8 mouse cellular contexts compared by ENCODE assay signal in the genomic region with DNA sequence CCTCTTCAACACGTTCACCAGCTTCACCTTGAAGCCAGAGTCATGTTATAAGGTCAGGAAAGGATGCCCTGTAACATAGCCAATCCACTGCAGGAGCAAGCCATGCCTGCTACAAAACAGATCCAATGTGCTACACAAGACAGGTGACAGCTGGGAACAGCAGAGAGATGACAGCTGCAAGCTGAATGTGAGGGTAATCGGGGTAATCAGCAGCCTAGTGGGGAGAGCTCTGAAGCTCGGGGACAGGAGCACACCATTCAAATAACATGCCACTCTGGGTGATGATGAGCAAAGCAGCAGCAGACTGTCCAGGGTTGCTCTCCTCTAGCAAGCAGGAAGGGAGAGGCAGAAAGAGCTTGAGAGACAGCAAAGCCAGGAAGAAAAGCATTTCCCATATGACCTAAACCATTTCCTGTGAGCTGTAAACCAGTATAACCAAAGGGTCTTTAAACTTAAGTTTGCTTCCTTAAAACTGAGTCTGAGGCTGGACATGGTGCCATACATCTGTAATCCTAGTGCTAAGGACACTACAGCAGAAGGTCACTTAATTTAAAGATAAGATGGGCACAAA. TPM values are rescaled to one million over a fixed set of nuclear protein-coding genes. Genes with fewer than 3 reads are reported as not detected.
A peak's percentile ranks its signal among the peaks of the same experiment; 100 is the strongest.
DNase-seq lines count a peak whose midpoint lies in the region; ATAC-seq and TF ChIP-seq lines count a peak whose summit lies in the region.

No protein-coding gene starts in this region.

- H3K4me2 ChIP-seq in liver, postnatal 0 days (ENCODE audit: low read depth, low read length), result peak overlapping the region; percentile 82

- peak overlapping the region; percentile 55 for H3K27ac ChIP-seq in liver, postnatal 0 days (ENCODE audit: low read depth)

- peak overlapping the region; percentile 98 for H3K4me3 ChIP-seq in liver, postnatal 0 days (ENCODE audit: low read depth, low read length)

- no peaks in the 10 kb centered on the region for H3K36me3 ChIP-seq in liver, postnatal 0 days (replicated peaks; ENCODE audit: insufficient read depth, low read length)

- peak overlapping the region; percentile 54; the same call in 1 of the 2 replicates for H3K9ac ChIP-seq in liver, postnatal 0 days (replicated peaks)

- ATAC-seq in granulocyte monocyte progenitor cell, adult 5-6 weeks (replicated peaks; ENCODE audit: poor library complexity, severe bottlenecking), result peak; percentile 14
- no peak for ATAC-seq in liver, postnatal 0 days

- WGBS in liver, postnatal 0 days (ENCODE audit: insufficient replicate concordance), result 24% methylated on average over 3 of the region's 3 CpGs

- no peak for TF ChIP-seq EP300 in liver, postnatal 0 days (IDR thresholded peaks at IDR 0.05; ENCODE audit: low read depth)

- no peaks in the 10 kb centered on the region for H3K9me3 ChIP-seq in liver, postnatal 0 days (ENCODE audit: low read length)

- DNase-seq in cerebellum, postnatal 10 days, result peak; percentile 25 to 32
- no peak for DNase-seq in cerebellum, postnatal 25 days
- peak; percentile 80 for DNase-seq in 416B (ENCODE audit: low read depth)
- DNase-seq in liver, postnatal 0 days, result no peak
- no peak for DNase-seq in urinary bladder, adult 18-20 months (ENCODE audit: low spot score in 2 of 2)
- no peak for DNase-seq in frontal cortex, postnatal 36 days (ENCODE audit: low spot score in 2 of 2)
- no peak for DNase-seq in urinary bladder, adult 2 months (ENCODE audit: low spot score)

- H3K27me3 ChIP-seq in liver, postnatal 0 days (ENCODE audit: insufficient read depth, low read length), result no peaks in the 10 kb centered on the region

- no peak for TF ChIP-seq CTCF in liver, postnatal 0 days (IDR thresholded peaks at IDR 0.05; ENCODE audit: low read depth)

- peaks cover 20% of the 10 kb centered on the region for H3K4me1 ChIP-seq in liver, postnatal 0 days (ENCODE audit: insufficient read depth)

RNA-seq across cellular contexts. Expression of gene Bard1, which starts 2.9 kb away (rescaled TPM):
- 15.3 and 15.9 TPM in 2 replicates for total RNA-seq in granulocyte monocyte progenitor cell, adult 5-6 weeks (2014; fragmentation: Nextera tagmentation)
- 11.2 and 13.6 TPM in 2 replicates for total RNA-seq in granulocyte monocyte progenitor cell, adult 5-6 weeks (2017)
- polyA plus RNA-seq in liver, postnatal 0 days (2015; fragmentation: Nextera tagmentation; extraction: Ambion mirVana), result 1.5 and 1.7 TPM in 2 replicates
- 0.96 and 1.0 TPM in 2 replicates for polyA plus RNA-seq in urinary bladder, adult 2 months (2012; rRNA removed)

Comparison
In these comparisons a context has a peak if more than half of its experiments do, and no peak if none do; other contexts are left out.
1. DNase-seq: peak in cerebellum, postnatal 10 days (2 of 2) and 416B (single experiment); none in cerebellum, postnatal 25 days (0 of 2), liver, postnatal 0 days (single experiment), urinary bladder, adult 18-20 months (0 of 2), frontal cortex, postnatal 36 days (0 of 2) and urinary bladder, adult 2 months (single experiment).